Mouse (Mus musculus) right cerebral cortex, postnatal 10 days (tissue): ENCODE results near the gene Apoa2.

ENCODE experiments used
- DNase-seq, 2 experiments: peaks; one replicate each; pipeline ENCODE4 v3.0.0; 2021; ENCODE audit warnings: low spot score in 2 of 2

The Apoa2 gene

GRCm38 (mm10) chr1:171205704-171206493 lies 19.0 kb upstream of the Apoa2 start:
- DNase-seq, result no peak

- DNase-seq, result no peak
Observed at GRCm38 (mm10) chr1:171209409-171209808, 15.4 kb upstream of the Apoa2 start.

GRCm38 (mm10) chr1:171212854-171213253 lies 12.0 kb upstream of the Apoa2 start:
- no peak for DNase-seq

- no peak for DNase-seq
Observed at GRCm38 (mm10) chr1:171213801-171214496, 10.9 kb upstream of the Apoa2 start, which contains the start of gene Nr1i3. Gene Nr1i3 (plus strand): TSS chr1:171213970.

GRCm38 (mm10) chr1:171216241-171216955 lies 8.5 kb upstream of the Apoa2 start:
- DNase-seq, result no peak

GRCm38 (mm10) chr1:171220871-171221270 lies 4.0 kb upstream of the Apoa2 start:
- DNase-seq, result peak; percentile 92 to 94

- no peak for DNase-seq
Observed at GRCm38 (mm10) chr1:171221281-171222193, 3.3 kb upstream of the Apoa2 start.

GRCm38 (mm10) chr1:171222238-171223155 lies 2.4 kb upstream of the Apoa2 start, which contains the start of gene Tomm40l:
Gene Tomm40l (minus strand): TSS chr1:171222514.
- peak; percentile 96 to 98 for DNase-seq

GRCm38 (mm10) chr1:171223168-171223567 lies 1.7 kb upstream of the Apoa2 start:
- DNase-seq, result no peak

GRCm38 (mm10) chr1:171223796-171224195 lies 1.1 kb upstream of the Apoa2 start:
- DNase-seq, result no peak

- DNase-seq, result no peak
Observed at GRCm38 (mm10) chr1:171226780-171227179, 1.9 kb downstream of the Apoa2 start.

GRCm38 (mm10) chr1:171227879-171228278 lies 3.0 kb downstream of the Apoa2 start:
- no peak for DNase-seq

GRCm38 (mm10) chr1:171229750-171230149 lies 4.9 kb downstream of the Apoa2 start:
- no peak for DNase-seq

GRCm38 (mm10) chr1:171230215-171230614 lies 5.4 kb downstream of the Apoa2 start:
- DNase-seq, result no peak

- no peak for DNase-seq
Observed at GRCm38 (mm10) chr1:171231844-171232243, 7.0 kb downstream of the Apoa2 start.

- DNase-seq, result no peak
Observed at GRCm38 (mm10) chr1:171232348-171232747, 7.5 kb downstream of the Apoa2 start.

- DNase-seq, result no peak
Observed at GRCm38 (mm10) chr1:171232800-171233730, 8.2 kb downstream of the Apoa2 start.

GRCm38 (mm10) chr1:171234126-171234525 lies 9.3 kb downstream of the Apoa2 start, which contains the start of gene Fcer1g:
Gene Fcer1g (minus strand): TSS chr1:171234365.
- peak in 1 of 2 experiments; percentile 56 for DNase-seq

- DNase-seq, result no peak
Observed at GRCm38 (mm10) chr1:171234538-171234937, 9.7 kb downstream of the Apoa2 start.
